Mouse (Mus musculus): Measurements from ENCODE around the gene Alyref2. TPM values are rescaled to one million over a fixed set of nuclear protein-coding genes. Genes with fewer than 3 reads are reported as not detected.

Gene Alyref2
- polyA plus RNA-seq, 1 experiment from 2014 or later = 31.8 TPM

DNA sequence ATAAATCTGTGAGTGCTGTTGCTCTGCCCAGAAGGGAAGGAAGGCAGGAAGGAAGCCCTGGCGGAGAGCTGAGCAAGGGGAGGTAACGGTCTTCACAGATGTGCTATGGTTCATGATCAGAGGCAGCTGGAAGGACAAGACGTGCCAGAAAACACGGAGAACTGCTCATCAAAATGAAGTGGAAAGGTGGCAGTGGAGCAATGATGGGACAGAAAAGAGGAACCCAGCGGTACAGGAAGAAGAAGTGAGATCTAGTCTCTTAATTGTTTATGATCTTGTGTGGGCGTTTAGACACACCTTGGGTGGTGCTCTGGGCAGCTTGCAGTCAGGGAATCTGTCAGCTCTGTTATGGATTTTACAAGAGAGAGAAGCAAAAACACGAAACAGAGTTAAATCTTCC lies 48.0 kb downstream of the Alyref2 start:
- no peak overlapping the region for H3K4me3 ChIP-seq
- H3K9me3 ChIP-seq = no peaks in the 10 kb centered on the region
- no peak for ATAC-seq (replicated peaks)
- H3K27me3 ChIP-seq = no peaks in the 10 kb centered on the region
- 83% methylated on average over 7 of the region's 7 CpGs for WGBS
- H3K9ac ChIP-seq (replicated peaks) = no peak overlapping the region
- H3K36me3 ChIP-seq = no peaks in the 10 kb centered on the region
- no peak overlapping the region for H3K4me2 ChIP-seq (replicated peaks)
- no peaks in the 10 kb centered on the region for H3K4me1 ChIP-seq
- no peak overlapping the region for H3K27ac ChIP-seq (replicated peaks)

DNA sequence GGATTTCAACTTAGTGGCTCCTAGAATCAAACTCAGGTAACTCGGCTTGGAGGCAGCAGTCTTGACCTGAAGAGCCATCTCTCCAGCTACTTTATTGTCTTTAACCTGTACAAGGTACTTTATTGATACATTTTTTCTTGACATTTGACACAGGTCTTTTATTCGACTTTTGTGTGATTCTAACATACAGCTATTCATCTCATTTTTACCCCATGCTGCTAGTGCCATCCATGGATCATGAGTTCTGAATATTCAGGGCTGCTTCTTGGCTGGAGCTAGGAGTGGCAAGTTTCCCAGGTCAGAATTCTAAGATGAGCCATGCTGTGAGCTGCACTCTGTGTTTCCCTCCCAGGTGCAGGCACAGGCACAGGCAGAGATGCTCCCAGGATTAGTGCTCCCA lies 49.0 kb downstream of the Alyref2 start:
- Histone ChIP-seq H3K4me3 (no peak overlapping the region), H3K9ac (replicated peaks) (no peak overlapping the region), H3K36me3 (no peaks in the 10 kb centered on the region), H3K9me3 (no peaks in the 10 kb centered on the region), H3K27ac (replicated peaks) (no peak overlapping the region), H3K4me1 (no peaks in the 10 kb centered on the region), H3K27me3 (no peaks in the 10 kb centered on the region), H3K4me2 (replicated peaks) (no peak overlapping the region)
- ATAC-seq (replicated peaks) = no peak
- WGBS = 83% methylated on average over 2 of the region's 2 CpGs

DNA sequence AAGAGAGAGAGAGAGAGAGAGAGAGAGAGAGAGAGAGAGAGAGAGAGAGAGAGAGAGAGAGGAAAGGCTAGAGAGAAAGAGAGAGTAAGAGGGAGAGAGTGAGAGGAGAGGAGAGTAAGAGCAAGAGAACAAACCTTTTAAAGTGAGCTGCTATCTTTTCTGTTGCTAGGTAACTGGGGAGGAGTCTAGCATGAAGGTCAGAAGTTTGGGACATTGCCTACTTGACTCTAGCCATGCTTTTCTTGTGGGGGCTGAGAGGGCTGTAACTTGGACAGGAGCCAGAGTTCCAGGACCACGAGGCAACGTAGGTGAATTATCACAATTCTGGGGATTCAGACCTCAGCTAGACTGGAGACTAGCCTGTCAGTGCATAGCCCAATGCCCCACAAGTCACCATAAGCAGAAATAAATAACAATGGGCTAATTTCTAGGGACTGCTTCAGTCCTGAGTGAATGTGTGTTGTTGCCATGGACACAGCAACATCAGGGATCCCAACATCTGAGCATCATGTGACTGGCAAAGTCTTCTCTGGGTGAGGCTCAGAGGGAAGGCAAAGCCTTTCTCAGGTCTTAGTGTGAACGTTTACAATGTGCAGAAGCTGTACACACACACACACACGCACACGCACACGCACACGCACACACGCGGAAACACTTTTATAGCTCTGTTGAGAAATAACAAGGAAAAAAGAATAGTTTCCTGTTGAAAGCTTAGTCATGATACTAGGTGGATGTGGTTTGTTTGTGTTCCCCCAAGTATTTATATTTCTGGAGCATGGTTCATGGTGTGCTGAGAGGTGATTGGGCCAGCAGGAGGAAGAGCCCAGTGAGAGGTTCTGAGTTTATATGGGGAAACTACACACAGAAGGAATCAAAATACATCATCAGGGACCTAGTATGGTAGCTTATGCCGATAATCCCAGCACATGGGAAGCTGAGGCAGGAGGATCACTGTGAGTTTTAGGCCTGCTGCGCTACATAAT lies 50.4 kb downstream of the Alyref2 start:
- 87% methylated on average over 11 of the region's 11 CpGs for WGBS
- Histone ChIP-seq H3K27ac (replicated peaks) (no peak overlapping the region), H3K4me1 (no peaks in the 10 kb centered on the region), H3K36me3 (no peaks in the 10 kb centered on the region), H3K4me2 (replicated peaks) (no peak overlapping the region), H3K4me3 (no peak overlapping the region), H3K9ac (replicated peaks) (no peak overlapping the region), H3K9me3 (no peaks in the 10 kb centered on the region), H3K27me3 (no peaks in the 10 kb centered on the region)
- no peak for ATAC-seq (replicated peaks)

Other genes starting within 250 kb of the Alyref2 start
- 107 and 111 TPM in 2 replicates for gene B4galt3, start 233.2 kb upstream of the Alyref2 start, polyA plus RNA-seq (2015; fragmentation: Nextera tagmentation; extraction: Ambion mirVana)
- gene Ppox, start 222.3 kb upstream of the Alyref2 start, polyA plus RNA-seq (2015; fragmentation: Nextera tagmentation; extraction: Ambion mirVana) = 46.5 and 53.1 TPM in 2 replicates
- gene Usp21, start 215.5 kb upstream of the Alyref2 start, polyA plus RNA-seq (2015; fragmentation: Nextera tagmentation; extraction: Ambion mirVana) = 132 and 135 TPM in 2 replicates
- gene Ufc1, start 208.5 kb upstream of the Alyref2 start, polyA plus RNA-seq (2015; fragmentation: Nextera tagmentation; extraction: Ambion mirVana) = 105 and 110 TPM in 2 replicates
- gene Dedd, start 174.3 kb upstream of the Alyref2 start, polyA plus RNA-seq (2015; fragmentation: Nextera tagmentation; extraction: Ambion mirVana) = 56.6 and 57.3 TPM in 2 replicates
- gene Nit1, start 157.8 kb upstream of the Alyref2 start, polyA plus RNA-seq (2015; fragmentation: Nextera tagmentation; extraction: Ambion mirVana) = 57.8 and 62.0 TPM in 2 replicates
- 146 and 149 TPM in 2 replicates for gene Pfdn2, start 157.8 kb upstream of the Alyref2 start, polyA plus RNA-seq (2015; fragmentation: Nextera tagmentation; extraction: Ambion mirVana)
- 3.8 and 4.0 TPM in 2 replicates for gene Klhdc9, start 142.7 kb upstream of the Alyref2 start, polyA plus RNA-seq (2015; fragmentation: Nextera tagmentation; extraction: Ambion mirVana)
- 0.49 and 0.74 TPM in 2 replicates for gene Nectin4, start 133.4 kb upstream of the Alyref2 start, polyA plus RNA-seq (2015; fragmentation: Nextera tagmentation; extraction: Ambion mirVana)
- 0.61 and 0.71 TPM in 2 replicates for gene Arhgap30, start 114.5 kb upstream of the Alyref2 start, polyA plus RNA-seq (2015; fragmentation: Nextera tagmentation; extraction: Ambion mirVana)
- gene Usf1, start 92.2 kb upstream of the Alyref2 start, polyA plus RNA-seq (2015; fragmentation: Nextera tagmentation; extraction: Ambion mirVana) = 229 and 235 TPM in 2 replicates
- 12.3 and 13.0 TPM in 2 replicates for gene Tstd1, start 84.6 kb upstream of the Alyref2 start, polyA plus RNA-seq (2015; fragmentation: Nextera tagmentation; extraction: Ambion mirVana)
- gene F11r, start 65.9 kb upstream of the Alyref2 start, polyA plus RNA-seq (2015; fragmentation: Nextera tagmentation; extraction: Ambion mirVana) = 9.6 and 10.1 TPM in 2 replicates
- gene Itln1, start 31.8 kb downstream of the Alyref2 start, polyA plus RNA-seq (2015; fragmentation: Nextera tagmentation; extraction: Ambion mirVana) = not detected in 2 replicates
- gene Cd244a, start 55.7 kb downstream of the Alyref2 start, polyA plus RNA-seq (2015; fragmentation: Nextera tagmentation; extraction: Ambion mirVana) = not detected in 2 replicates
- 0.37 TPM in 1 of 2 replicates, not detected in the other for gene Ly9, start 103.9 kb downstream of the Alyref2 start, polyA plus RNA-seq (2015; fragmentation: Nextera tagmentation; extraction: Ambion mirVana)
- not detected in 2 replicates for gene Slamf7, start 149.6 kb downstream of the Alyref2 start, polyA plus RNA-seq (2015; fragmentation: Nextera tagmentation; extraction: Ambion mirVana)
- gene Cd48, start 178.5 kb downstream of the Alyref2 start, polyA plus RNA-seq (2015; fragmentation: Nextera tagmentation; extraction: Ambion mirVana) = 0.76 and 1.2 TPM in 2 replicates

All from forebrain, embryonic 15.5 days (tissue).